Mouse (Mus musculus) myocyte (in vitro differentiated cells): ENCODE measurements around the gene Xylt1.

Experiments used
- E2F4 ChIP-seq: IDR thresholded peaks from one replicate; pipeline ENCODE4 v1.6.1; 2011; ENCODE audit warnings: mild to moderate bottlenecking, control low read depth, moderate library complexity; ENCODE audit not compliant: insufficient read depth
- MAX ChIP-seq: IDR thresholded peaks from one replicate; pipeline ENCODE4 v1.6.1; 2011; ENCODE audit warnings: low read depth, mild to moderate bottlenecking, control low read depth
- MYOD1 ChIP-seq, 3 experiments: IDR thresholded peaks; one replicate each; pipeline ENCODE4 v1.6.1; 2011; ENCODE audit warnings: control low read depth in 2 of 3, low read depth in 2 of 3, mild to moderate bottlenecking in 2 of 3, moderate library complexity in 1 of 3; ENCODE audit not compliant: insufficient read length in 2 of 3, control insufficient read depth in 1 of 3
- MYOG ChIP-seq, 3 experiments: IDR thresholded peaks; one replicate each; pipeline ENCODE4 v1.6.1; 2011; ENCODE audit warnings: control low read depth in 2 of 3, low read depth in 2 of 3, mild to moderate bottlenecking in 2 of 3; ENCODE audit not compliant: insufficient read length in 2 of 3, control insufficient read depth in 1 of 3, insufficient read depth in 1 of 3
- POLR2A ChIP-seq: IDR thresholded peaks from one replicate; pipeline ENCODE4 v1.6.1; 2011; ENCODE audit warnings: low read depth, mild to moderate bottlenecking, control low read depth, moderate library complexity; ENCODE audit not compliant: insufficient read length
- POLR2AphosphoS2 ChIP-seq: IDR thresholded peaks from one replicate; pipeline ENCODE4 v1.6.1; 2011; ENCODE audit warnings: low read depth, control low read depth; ENCODE audit not compliant: insufficient read length
- SRF ChIP-seq: IDR thresholded peaks from one replicate; pipeline ENCODE4 v1.6.1; 2011; ENCODE audit warnings: low read depth; ENCODE audit not compliant: control insufficient read depth, insufficient read length
- TCF12 ChIP-seq: IDR thresholded peaks from one replicate; pipeline ENCODE4 v1.6.1; 2011; ENCODE audit warnings: mild to moderate bottlenecking, control low read depth; ENCODE audit not compliant: poor library complexity, insufficient read depth, severe bottlenecking
- USF1 ChIP-seq: IDR thresholded peaks from one replicate; pipeline ENCODE4 v1.6.1; 2011; ENCODE audit warnings: low read depth, mild to moderate bottlenecking, control low read depth, moderate library complexity

GRCm38 (mm10) chr7:117478937-117479336 lies 98.2 kb downstream of the Xylt1 start:
- no peak for TF ChIP-seq POLR2A
- no peak for TF ChIP-seq MYOD1 (IDR thresholded peaks at IDR 0.05; ENCODE audit: control insufficient read depth in 1 of 3, insufficient read length in 2 of 3, low read depth in 2 of 3)
- TF ChIP-seq E2F4 = no peak
- no peak for TF ChIP-seq TCF12
- TF ChIP-seq MYOG (IDR thresholded peaks at IDR 0.05; ENCODE audit: control insufficient read depth in 1 of 3, insufficient read depth in 1 of 3, insufficient read length in 2 of 3, low read depth in 2 of 3) = no peak
- TF ChIP-seq USF1 = no peak
- no peak for TF ChIP-seq SRF
- TF ChIP-seq POLR2AphosphoS2 = no peak
- TF ChIP-seq MAX = no peak
